Mouse (Mus musculus) lung, adult 2 months (tissue): ENCODE measurements around the gene Ccdc90b.

Source experiments
- CTCF ChIP-seq: fragments of 200-500 bp; IDR thresholded peaks from 2 replicates; pipeline ENCODE4 v1.5.1; 2011; ENCODE audit warnings: mild to moderate bottlenecking, low read length, control low read depth; ENCODE audit not compliant: insufficient read depth
- POLR2A ChIP-seq: fragments of 200-500 bp; IDR thresholded peaks from 2 replicates; pipeline ENCODE4 v1.6.1; 2011; ENCODE audit warnings: low read depth, mild to moderate bottlenecking, control low read depth, low read length, borderline replicate concordance; ENCODE audit errors: extremely low read depth

GRCm38 (mm10) chr7:92520397-92520796, 40.6 kb upstream of the Ccdc90b start:
- TF ChIP-seq POLR2A (no peak), CTCF (no peak)
